Mouse (Mus musculus): ENCODE results near the gene Msh5.
"Not testable (repeated sequence)": the region's sequence is repeated elsewhere in the genome, so short reads cannot be mapped to it uniquely, and the experiment has no call there.

Gene Msh5

GRCm38 (mm10) chr17:35001452-35002152 is 44.9 kb downstream of the Msh5 start:
- DNase-seq, result peak; percentile 48 to 64

GRCm38 (mm10) chr17:35000717-35001451 is 45.7 kb downstream of the Msh5 start, which contains the start of gene Vars:
Gene Vars, plus strand, starts transcription at chr17:35000987.
- peak; percentile 90 to 94 for DNase-seq

- DNase-seq, result peak in 1 of 2 experiments; percentile 36
Measured at GRCm38 (mm10) chr17:34999871-35000716, 46.5 kb downstream of the Msh5 start.

GRCm38 (mm10) chr17:34998526-34999430 is 47.8 kb downstream of the Msh5 start:
- no peak for DNase-seq

GRCm38 (mm10) chr17:34997142-34997483 is 49.4 kb downstream of the Msh5 start:
- no peak for DNase-seq

GRCm38 (mm10) chr17:34996411-34997141 is 50.0 kb downstream of the Msh5 start:
- DNase-seq, result no peak

GRCm38 (mm10) chr17:34995927-34996326 is 50.6 kb downstream of the Msh5 start:
- not testable (repeated sequence) for DNase-seq

- DNase-seq, result not testable (repeated sequence)
Measured at GRCm38 (mm10) chr17:34995192-34995591, 51.4 kb downstream of the Msh5 start.

- DNase-seq, result no peak
Measured at GRCm38 (mm10) chr17:34994751-34995150, 51.8 kb downstream of the Msh5 start.

- DNase-seq, result no peak
Measured at GRCm38 (mm10) chr17:34984218-34984617, 62.3 kb downstream of the Msh5 start.

- no peak for DNase-seq
Measured at GRCm38 (mm10) chr17:34982328-34982727, 64.2 kb downstream of the Msh5 start.

GRCm38 (mm10) chr17:34981690-34982180 is 64.8 kb downstream of the Msh5 start, which contains the start of gene Lsm2:
Gene Lsm2, plus strand, starts transcription at chr17:34981862.
- peak; percentile 92 to 96 for DNase-seq

- DNase-seq, result peak in 1 of 2 experiments; percentile 50
Measured at GRCm38 (mm10) chr17:34980655-34981054, 65.9 kb downstream of the Msh5 start.

- DNase-seq, result no peak
Measured at GRCm38 (mm10) chr17:34979631-34980030, 66.9 kb downstream of the Msh5 start.
